Mouse (Mus musculus) embryonic stem cell, embryonic (primary cell): ENCODE data around the gene Bdkrb2.

ENCODE experiments used
- CTCF ChIA-PET, 4 experiments: fragments of 300-600 bp in 2 of 4; fragments of 350-600 bp in 2 of 4; sonication (Branson Sonifier 250); formaldehyde crosslinking; loops; one replicate each; lab custom pipeline; 2022; ENCODE audit warnings: inconsistent platforms in 2 of 4; lab: Charles Lee
- POLR2A ChIA-PET, 4 experiments: fragments of 300-600 bp in 2 of 4; fragments of 350-600 bp in 2 of 4; sonication (Branson Sonifier 250); formaldehyde crosslinking; loops; one replicate each; lab custom pipeline; 2022; ENCODE audit warnings: antibody characterized with exemption in 4 of 4, inconsistent platforms in 1 of 4; lab: Charles Lee

The Bdkrb2 gene

GRCm38 (mm10) chr12:105593471-105593870, 30.4 kb downstream of the Bdkrb2 start:
- POLR2A ChIA-PET: interaction anchor here in 3 of 4 experiments (0.6 to 3.6 kb wide), 11 partner anchors 8 to 168 kb away, joined by 3 to 17 read pairs (median 4); partner anchors contain the start of gene Bdkrb2 (in 2 of the 3)
- CTCF ChIA-PET: interaction anchor here (0.5 to 3.7 kb wide), 9 partner anchors 9 to 314 kb away, joined by 3 to 19 read pairs (median 4); no protein-coding TSS in a partner anchor

GRCm38 (mm10) chr12:105597135-105597534, 34.1 kb downstream of the Bdkrb2 start:
- CTCF ChIA-PET: no interaction called here
- POLR2A ChIA-PET: no interaction called here

- POLR2A ChIA-PET: interaction anchor here in 3 of 4 experiments (0.5 to 2.9 kb wide), 21 partner anchors 11 to 414 kb away, joined by 3 to 17 read pairs (median 4); partner anchors contain the start of gene Bdkrb2 (in 2 of the 3)
- CTCF ChIA-PET: interaction anchor here (0.6 to 2.1 kb wide), 8 partner anchors 13 to 495 kb away, joined by 3 to 16 read pairs (median 7); no protein-coding TSS in a partner anchor
Observed at GRCm38 (mm10) chr12:105598503-105598902, 35.5 kb downstream of the Bdkrb2 start.

- POLR2A ChIA-PET: interaction anchor here in 3 of 4 experiments (0.8 to 2.9 kb wide), 23 partner anchors 11 to 122 kb away, joined by 3 to 17 read pairs (median 4); partner anchors contain the start of gene Bdkrb2 (in 2 of the 3)
- CTCF ChIA-PET: interaction anchor here (1.0 to 2.1 kb wide), 11 partner anchors 13 to 129 kb away, joined by 3 to 16 read pairs (median 4); no protein-coding TSS in a partner anchor
Observed at GRCm38 (mm10) chr12:105599098-105599497, 36.1 kb downstream of the Bdkrb2 start.

- CTCF ChIA-PET: interaction anchor here in 1 of 4 experiments (0.6 kb wide), 1 partner anchor 648 kb away, joined by 4 read pairs; no protein-coding TSS in a partner anchor
- POLR2A ChIA-PET: interaction anchor here in 2 of 4 experiments (1.0 kb wide), 2 partner anchors 8 to 9 kb away, joined by 3 to 4 read pairs; no protein-coding TSS in a partner anchor
Observed at GRCm38 (mm10) chr12:105601586-105601985, 38.6 kb downstream of the Bdkrb2 start.

- ChIA-PET POLR2A (interaction anchor here (0.6 to 2.3 kb wide), 5 partner anchors 18 to 1246 kb away, joined by 3 to 7 read pairs (median 4); no protein-coding TSS in a partner anchor), CTCF (interaction anchor here in 1 of 4 experiments (1.0 kb wide), 1 partner anchor 18 kb away, joined by 3 read pairs; no protein-coding TSS in a partner anchor)
Observed at GRCm38 (mm10) chr12:105602581-105603210, 39.7 kb downstream of the Bdkrb2 start, which contains the start of gene Bdkrb1. Gene Bdkrb1, plus strand, starts transcription at chr12:105603085.

GRCm38 (mm10) chr12:105603904-105604303, 40.9 kb downstream of the Bdkrb2 start:
- CTCF ChIA-PET: interaction anchor here in 2 of 4 experiments (0.6 to 1.5 kb wide), 2 partner anchors 19 to 24 kb away, joined by 5 to 6 read pairs; no protein-coding TSS in a partner anchor
- POLR2A ChIA-PET: interaction anchor here in 2 of 4 experiments (0.9 to 2.3 kb wide), 6 partner anchors 10 to 116 kb away, joined by 3 to 7 read pairs (median 4); no protein-coding TSS in a partner anchor

GRCm38 (mm10) chr12:105605212-105605611, 42.2 kb downstream of the Bdkrb2 start:
- CTCF ChIA-PET: interaction anchor here in 3 of 4 experiments (0.7 to 1.6 kb wide), 4 partner anchors 12 to 20 kb away, joined by 3 to 6 read pairs (median 4); no protein-coding TSS in a partner anchor
- POLR2A ChIA-PET: interaction anchor here in 3 of 4 experiments (0.5 to 2.0 kb wide), 5 partner anchors 21 to 187 kb away, joined by 3 to 12 read pairs (median 3); no protein-coding TSS in a partner anchor

GRCm38 (mm10) chr12:105606881-105607280, 43.9 kb downstream of the Bdkrb2 start:
- ChIA-PET CTCF (no interaction called here), POLR2A (interaction anchor here in 3 of 4 experiments (0.7 to 2.0 kb wide), 4 partner anchors 11 to 27 kb away, joined by 3 to 12 read pairs (median 4); no protein-coding TSS in a partner anchor)

GRCm38 (mm10) chr12:105611045-105611444, 48.0 kb downstream of the Bdkrb2 start:
- ChIA-PET POLR2A (interaction anchor here in 2 of 4 experiments (1.0 to 1.9 kb wide), 7 partner anchors 10 to 121 kb away, joined by 3 to 5 read pairs (median 3); no protein-coding TSS in a partner anchor), CTCF (interaction anchor here in 3 of 4 experiments (0.6 to 4.7 kb wide), 9 partner anchors 17 to 267 kb away, joined by 3 to 29 read pairs (median 4); no protein-coding TSS in a partner anchor)

- POLR2A ChIA-PET: interaction anchor here in 3 of 4 experiments (0.5 to 1.9 kb wide), 14 partner anchors 13 to 154 kb away, joined by 3 to 12 read pairs (median 4); no protein-coding TSS in a partner anchor
- CTCF ChIA-PET: interaction anchor here (0.6 to 4.7 kb wide), 22 partner anchors 11 to 937 kb away, joined by 3 to 29 read pairs (median 4); no protein-coding TSS in a partner anchor
Observed at GRCm38 (mm10) chr12:105611748-105612147, 48.7 kb downstream of the Bdkrb2 start.

GRCm38 (mm10) chr12:105613559-105613958, 50.5 kb downstream of the Bdkrb2 start:
- POLR2A ChIA-PET: interaction anchor here in 3 of 4 experiments (0.7 to 1.0 kb wide), 3 partner anchors 9 to 204 kb away, joined by 3 to 7 read pairs (median 4); no protein-coding TSS in a partner anchor
- CTCF ChIA-PET: interaction anchor here in 1 of 4 experiments (0.5 to 1.2 kb wide), 2 partner anchors 29 to 39 kb away, joined by 4 read pairs; no protein-coding TSS in a partner anchor

- POLR2A ChIA-PET: interaction anchor here in 1 of 4 experiments (0.7 kb wide), 1 partner anchor 100 kb away, joined by 3 read pairs; no protein-coding TSS in a partner anchor
- CTCF ChIA-PET: no interaction called here
Observed at GRCm38 (mm10) chr12:105622048-105622447, 59.0 kb downstream of the Bdkrb2 start.

- ChIA-PET CTCF (interaction anchor here in 3 of 4 experiments (0.6 to 1.6 kb wide), 5 partner anchors 38 to 669 kb away, joined by 3 to 9 read pairs (median 5); no protein-coding TSS in a partner anchor), POLR2A (interaction anchor here in 2 of 4 experiments (0.7 to 1.4 kb wide), 5 partner anchors 14 to 108 kb away, joined by 3 to 5 read pairs (median 3); no protein-coding TSS in a partner anchor)
Observed at GRCm38 (mm10) chr12:105622981-105623539, 60.0 kb downstream of the Bdkrb2 start.

- POLR2A ChIA-PET: interaction anchor here in 2 of 4 experiments (0.5 to 1.6 kb wide), 4 partner anchors 8 to 1411 kb away, joined by 3 to 5 read pairs (median 4); no protein-coding TSS in a partner anchor
- CTCF ChIA-PET: interaction anchor here in 1 of 4 experiments (0.7 to 1.1 kb wide), 3 partner anchors 8 to 149 kb away, joined by 3 to 4 read pairs (median 3); no protein-coding TSS in a partner anchor
Observed at GRCm38 (mm10) chr12:105625798-105626197, 62.8 kb downstream of the Bdkrb2 start.

- ChIA-PET CTCF (interaction anchor here in 1 of 4 experiments (0.6 kb wide), 1 partner anchor 35 kb away, joined by 3 read pairs; no protein-coding TSS in a partner anchor), POLR2A (interaction anchor here in 2 of 4 experiments (0.5 to 1.6 kb wide), 4 partner anchors 13 to 95 kb away, joined by 3 to 4 read pairs (median 3); no protein-coding TSS in a partner anchor)
Observed at GRCm38 (mm10) chr12:105634374-105635067, 71.5 kb downstream of the Bdkrb2 start.
